Mouse (Mus musculus) heart, postnatal 4 days (tissue): ENCODE measurements around the gene Chst10. TPM values are rescaled to one million over a fixed set of nuclear protein-coding genes. Genes with fewer than 3 reads are reported as not detected.

Experiments used
- total RNA-seq, 2 experiments: library from RNA; stranded (reverse); gene quantifications; 2 replicates each; pipeline ENCODE4 v1.2.3; 2021

Chst10 gene
- total RNA-seq, 2 experiments from 2014 or later = 0.74 to 0.88 TPM

Other genes starting within 250 kb of the Chst10 start
- gene Aff3, start 233.2 kb downstream of the Chst10 start, total RNA-seq = 1 to 10 TPM; 7.9 to 8.0 TPM
- 1 to 10 TPM; 2.4 to 2.5 TPM for gene Lonrf2, start 61.5 kb downstream of the Chst10 start, total RNA-seq
- not detected for gene Nms, start 41.0 kb upstream of the Chst10 start, total RNA-seq
- gene Pdcl3, start 87.4 kb upstream of the Chst10 start, total RNA-seq = 100 to 1,000 TPM; 114 TPM